Mouse (Mus musculus): Measurements from ENCODE around the gene Vkorc1. TPM values are rescaled to one million over a fixed set of nuclear protein-coding genes. Genes with fewer than 3 reads are reported as not detected.
"Not testable (repeated sequence)": the region's sequence is repeated elsewhere in the genome, so short reads cannot be mapped to it uniquely, and the experiment has no call there.

Gene Vkorc1
- total RNA-seq (2022): 10 to 100 TPM; 69.6 to 94.3 (median 79.1) TPM

GRCm38 (mm10) chr7:127895442-127895841 is at the start of gene Vkorc1, which contains the start of gene Gm21974:
Gene Vkorc1 (minus strand): TSS chr7:127895617.
Gene Gm21974 (minus strand): TSS chr7:127895454.
- peak; percentile 96 for DNase-seq

- DNase-seq: no peak
These were observed 49.2 kb upstream of the Vkorc1 start for GRCm38 (mm10) chr7:127944614-127945013.

- DNase-seq: not testable (repeated sequence)
These were observed 46.7 kb upstream of the Vkorc1 start for GRCm38 (mm10) chr7:127942097-127942496.

- no peak for DNase-seq
These were observed 40.9 kb upstream of the Vkorc1 start for GRCm38 (mm10) chr7:127936216-127936884.

- peak; percentile 39 for DNase-seq
These were observed 40.3 kb upstream of the Vkorc1 start for GRCm38 (mm10) chr7:127935748-127936159.

- DNase-seq: peak; percentile 94
These were observed 39.8 kb upstream of the Vkorc1 start for GRCm38 (mm10) chr7:127935028-127935722.

- DNase-seq: no peak
These were observed 38.7 kb upstream of the Vkorc1 start for GRCm38 (mm10) chr7:127934075-127934474.

- DNase-seq: no peak
These were observed 37.0 kb upstream of the Vkorc1 start for GRCm38 (mm10) chr7:127932273-127933031.

- no peak for DNase-seq
These were observed 36.1 kb upstream of the Vkorc1 start for GRCm38 (mm10) chr7:127931351-127932135.

GRCm38 (mm10) chr7:127930636-127931035 is 35.2 kb upstream of the Vkorc1 start:
- DNase-seq: no peak

- no peak for DNase-seq
These were observed 34.5 kb upstream of the Vkorc1 start, which contains the start of gene Prss8 for GRCm38 (mm10) chr7:127929923-127930322. Gene Prss8 (minus strand): TSS chr7:127930104.

- no peak for DNase-seq
These were observed 33.2 kb upstream of the Vkorc1 start for GRCm38 (mm10) chr7:127928596-127928995.

- no peak for DNase-seq
These were observed 32.3 kb upstream of the Vkorc1 start for GRCm38 (mm10) chr7:127927726-127928125.

- no peak for DNase-seq
These were observed 31.4 kb upstream of the Vkorc1 start for GRCm38 (mm10) chr7:127926846-127927245.

- no peak for DNase-seq
These were observed 30.6 kb upstream of the Vkorc1 start for GRCm38 (mm10) chr7:127926066-127926465.

GRCm38 (mm10) chr7:127925252-127925651 is 29.8 kb upstream of the Vkorc1 start:
- DNase-seq: no peak

GRCm38 (mm10) chr7:127923714-127924113 is 28.3 kb upstream of the Vkorc1 start:
- DNase-seq: no peak

GRCm38 (mm10) chr7:127922451-127923275 is 27.2 kb upstream of the Vkorc1 start:
- no peak for DNase-seq

GRCm38 (mm10) chr7:127921516-127921915 is 26.1 kb upstream of the Vkorc1 start:
- DNase-seq: no peak

- no peak for DNase-seq
These were observed 23.9 kb upstream of the Vkorc1 start for GRCm38 (mm10) chr7:127919290-127919689.

GRCm38 (mm10) chr7:127918203-127918602 is 22.8 kb upstream of the Vkorc1 start:
- no peak for DNase-seq

Data from adrenal gland, adult 8-10 months (tissue).